Mouse (Mus musculus) CD4-positive helper T cell, adult 2 months (primary cell): ENCODE results near the gene Myh4.

Source experiments
- DNase-seq: peaks from one replicate; pipeline ENCODE4 v3.0.0-alpha.2; 2012; ENCODE audit warnings: low read depth, missing footprints, low spot score

Myh4 gene

GRCm38 (mm10) chr11:67237481-67238079 is at the start of gene Myh4:
Gene Myh4, plus strand, starts transcription at chr11:67238029.
- no peak for DNase-seq

- no peak for DNase-seq
These were observed 47.5 kb upstream of the Myh4 start for GRCm38 (mm10) chr11:67190316-67190715.

- DNase-seq, result no peak
These were observed 47.0 kb upstream of the Myh4 start for GRCm38 (mm10) chr11:67190814-67191213.

- DNase-seq, result no peak
These were observed 46.3 kb upstream of the Myh4 start for GRCm38 (mm10) chr11:67191496-67191895.

GRCm38 (mm10) chr11:67199321-67199720 is 38.5 kb upstream of the Myh4 start:
- no peak for DNase-seq

- DNase-seq, result no peak
These were observed 38.1 kb upstream of the Myh4 start, which contains the start of gene Myh1 for GRCm38 (mm10) chr11:67199752-67200151. Gene Myh1, plus strand, starts transcription at chr11:67200052.

- DNase-seq, result no peak
These were observed 33.1 kb upstream of the Myh4 start for GRCm38 (mm10) chr11:67204766-67205165.

- DNase-seq, result no peak
These were observed 16.0 kb upstream of the Myh4 start for GRCm38 (mm10) chr11:67221803-67222202.

- no peak for DNase-seq
These were observed 13.4 kb upstream of the Myh4 start for GRCm38 (mm10) chr11:67224466-67224865.

- no peak for DNase-seq
These were observed 9.1 kb upstream of the Myh4 start for GRCm38 (mm10) chr11:67228731-67229130.

GRCm38 (mm10) chr11:67229166-67229565 is 8.7 kb upstream of the Myh4 start:
- DNase-seq, result no peak

GRCm38 (mm10) chr11:67229946-67230345 is 7.9 kb upstream of the Myh4 start:
- no peak for DNase-seq

GRCm38 (mm10) chr11:67235639-67236358 is 2.0 kb upstream of the Myh4 start:
- DNase-seq, result no peak

- DNase-seq, result no peak
These were observed 1.0 kb upstream of the Myh4 start for GRCm38 (mm10) chr11:67236799-67237198.

GRCm38 (mm10) chr11:67241051-67241450 is 3.2 kb downstream of the Myh4 start:
- no peak for DNase-seq

- no peak for DNase-seq
These were observed 15.9 kb downstream of the Myh4 start for GRCm38 (mm10) chr11:67253691-67254090.

- no peak for DNase-seq
These were observed 19.2 kb downstream of the Myh4 start for GRCm38 (mm10) chr11:67257048-67257447.

- DNase-seq, result no peak
These were observed 23.1 kb downstream of the Myh4 start for GRCm38 (mm10) chr11:67260956-67261355.

GRCm38 (mm10) chr11:67276601-67277174 is 38.9 kb downstream of the Myh4 start, which contains the start of gene Myh8:
Gene Myh8, plus strand, starts transcription at chr11:67277124.
- no peak for DNase-seq

GRCm38 (mm10) chr11:67293440-67293839 is 55.6 kb downstream of the Myh4 start:
- no peak for DNase-seq
